Comparison of ENCODE assay signal across 13 mouse cellular contexts in genomic region chr9:69224841-69225240, GRCm38 (mm10).
"Had no signal": no experiment of that assay in that cellular context is flagged by ENCODE, and none has a peak within 500 bp of the region (broad histone marks: within the 10 kb centered on the region; RNA-seq: fewer than 3 reads in every experiment).

No protein-coding gene starts in this region.

- DNase-seq: lung, adult 18-20 months; lung, embryonic 14.5 days; lung, postnatal 10 days; lung, postnatal 4 days; right cerebral cortex, postnatal 25 days; right cerebral cortex, postnatal 4 days; spleen, adult 18-20 months; thymus, adult 18-20 months; thymus, postnatal 14 days; thymus, postnatal 36 days had no signal

- H3K36me3 ChIP-seq: midbrain, embryonic 13.5 days; neural tube, embryonic 12.5 days had no signal

- H3K9me3 ChIP-seq: midbrain, embryonic 13.5 days; neural tube, embryonic 12.5 days had no signal

- H3K9ac ChIP-seq: lung, embryonic 14.5 days; midbrain, embryonic 13.5 days; neural tube, embryonic 12.5 days had no signal

- H3K4me2 ChIP-seq: lung, embryonic 14.5 days; midbrain, embryonic 11.5 days; midbrain, embryonic 13.5 days; neural tube, embryonic 12.5 days had no signal

- H3K4me3 ChIP-seq: midbrain, embryonic 13.5 days; neural tube, embryonic 12.5 days had no signal

- ATAC-seq: midbrain, embryonic 13.5 days had no signal

- H3K27ac ChIP-seq: midbrain, embryonic 13.5 days; neural tube, embryonic 12.5 days had no signal

- H3K4me1 ChIP-seq: neural tube, embryonic 12.5 days had no signal

- H3K27me3 ChIP-seq: midbrain, embryonic 13.5 days; neural tube, embryonic 12.5 days had no signal
